ENCODE assay signal across 1 mouse cellular context in genomic region chr11:59163255-59164236, GRCm38 (mm10).
TF ChIP-seq lines count a peak whose summit lies in the region.

Iba57 (minus strand) TSS chr11:59163739.

TF ChIP-seq in CH12.LX, 34 proteins besides CTCF, POLR2A, EP300 and RAD21 (continued from another document):
- TF ChIP-seq NRF1 (IDR thresholded peaks at IDR 0.05; ENCODE audit: low read depth, low read length) (peak; percentile 85), POLR2AphosphoS2 (IDR thresholded peaks at IDR 0.05; ENCODE audit: low read depth, low read length) (peak; percentile 93), KAT2A (IDR thresholded peaks at IDR 0.05; ENCODE audit: insufficient replicate concordance, low read length) (peak; percentile 79; the same call in 1 of the 2 replicates), UBTF (IDR thresholded peaks at IDR 0.05; ENCODE audit: low read depth, low read length) (0 out of 2 replicates have a peak, but pooled peaks have one; percentile 49), TCF12 (IDR thresholded peaks at IDR 0.05; ENCODE audit: low read depth, low read length) (peak; percentile 88), HCFC1 (IDR thresholded peaks at IDR 0.05; ENCODE audit: low read depth, low read length) (peak; percentile 85), RCOR1 (conservative IDR thresholded peaks at IDR 0.05; ENCODE audit: low read depth, low read length) (no peak; the same call in 1 of the 2 replicates)
TF ChIP-seq in CH12.LX: peak in this region for 23.
